In genomic region chr2:35899712-35900111, GRCm38 (mm10) we compare ENCODE assay signal across 21 mouse cellular contexts.
DNase-seq lines count a peak whose midpoint lies in the region; ATAC-seq and TF ChIP-seq lines count a peak whose summit lies in the region.
"Had no signal": no experiment of that assay in that cellular context is flagged by ENCODE, and none has a peak within 500 bp of the region (broad histone marks: within the 10 kb centered on the region; RNA-seq: fewer than 3 reads in every experiment).

No protein-coding gene starts in this region.

- H3K4me3 ChIP-seq in megakaryocyte, embryonic 14.5 days (replicated peaks) = peak overlapping the region; percentile 50
- H3K4me3 ChIP-seq in C2C12 (ENCODE audit: insufficient read depth, poor library complexity, severe bottlenecking) (no peak overlapping the region), myocyte (no peak overlapping the region)
- H3K4me3 ChIP-seq in heart, embryonic 12.5 days = no peak overlapping the region

- no peaks in the 10 kb centered on the region for H3K36me3 ChIP-seq in megakaryocyte, embryonic 14.5 days (replicated peaks; ENCODE audit: low read length)
- no peaks in the 10 kb centered on the region for H3K36me3 ChIP-seq in C2C12 (ENCODE audit: control insufficient read depth, insufficient read depth)
- H3K36me3 ChIP-seq in myocyte (ENCODE audit: control insufficient read depth, insufficient read depth) = no peaks in the 10 kb centered on the region
- H3K36me3 ChIP-seq in heart, embryonic 12.5 days = no peaks in the 10 kb centered on the region
- H3K36me3 ChIP-seq: G1E had no signal

- no peak overlapping the region for H3K27ac ChIP-seq in heart, embryonic 12.5 days (ENCODE audit: poor library complexity, severe bottlenecking)

- no peak for TF ChIP-seq POLR2A in myocyte (IDR thresholded peaks at IDR 0.05; ENCODE audit: insufficient read length, low read depth)

- no peaks in the 10 kb centered on the region for H3K79me2 ChIP-seq in C2C12 (ENCODE audit: control insufficient read depth, insufficient read depth)
- no peaks in the 10 kb centered on the region for H3K79me2 ChIP-seq in myocyte (ENCODE audit: control insufficient read depth, insufficient read depth)

- no peaks in the 10 kb centered on the region for H3K9me3 ChIP-seq in megakaryocyte, embryonic 14.5 days
- H3K9me3 ChIP-seq in heart, embryonic 12.5 days (replicated peaks) = no peaks in the 10 kb centered on the region
- H3K9me3 ChIP-seq: G1E had no signal

- DNase-seq in thymus, postnatal 10 days (ENCODE audit: low spot score in 2 of 2) = no peak
- DNase-seq: adrenal gland, adult 2 months; adrenal gland, adult 8-10 months; adrenal gland, postnatal 10 days; adrenal gland, postnatal 14 days; adrenal gland, postnatal 25 days; adrenal gland, postnatal 36 days; cerebellum, adult 11 months; cerebellum, adult 11-12 months; cerebellum, adult 18-20 months; cerebellum, adult 2 months had no signal

- H3K4me1 ChIP-seq in megakaryocyte, embryonic 14.5 days = peaks cover 80% of the 10 kb centered on the region
- peaks cover 35% of the 10 kb centered on the region for H3K4me1 ChIP-seq in heart, embryonic 12.5 days (replicated peaks)

- no peaks in the 10 kb centered on the region for H3K27me3 ChIP-seq in megakaryocyte, embryonic 14.5 days (replicated peaks)
- no peaks in the 10 kb centered on the region for H3K27me3 ChIP-seq in C2C12 (ENCODE audit: control insufficient read depth, insufficient read depth, insufficient read length)
- H3K27me3 ChIP-seq in myocyte (ENCODE audit: control insufficient read depth, insufficient read depth, insufficient read length) = no peaks in the 10 kb centered on the region
- H3K27me3 ChIP-seq in heart, embryonic 12.5 days (replicated peaks) = no peaks in the 10 kb centered on the region
- H3K27me3 ChIP-seq: CH12.LX, Patski had no signal

- TF ChIP-seq CTCF in C2C12 (IDR thresholded peaks at IDR 0.05; ENCODE audit: control insufficient read depth, insufficient read depth, insufficient read length) = no peak

- no peaks in the 10 kb centered on the region for H3K79me3 ChIP-seq in C2C12 (ENCODE audit: low read depth)

- no peak for ATAC-seq in megakaryocyte, adult 5-6 weeks (ENCODE audit: poor library complexity, severe bottlenecking)
- no peak for ATAC-seq in heart, embryonic 12.5 days (ENCODE audit: insufficient number of reproducible peaks, low FRiP score)
- ATAC-seq: activated CD4-positive, CD25-positive, alpha-beta regulatory T cell, adult 4 months; CD4-positive, CD25-positive, alpha-beta regulatory T cell, adult 4 months; Patski had no signal

- H3ac ChIP-seq in C2C12 (ENCODE audit: control insufficient read depth, insufficient read length, low read depth) (no peak overlapping the region), myocyte (ENCODE audit: control insufficient read depth, insufficient read length) (no peak overlapping the region)

- 95% methylated on average over 3 of the region's 3 CpGs for WGBS in heart, embryonic 12.5 days

- H3K4me2 ChIP-seq in myocyte (ENCODE audit: low read depth) = peak overlapping the region; percentile 59
- no peak overlapping the region for H3K4me2 ChIP-seq in heart, embryonic 12.5 days

- H3K9ac ChIP-seq in heart, embryonic 12.5 days = no peak overlapping the region

TF ChIP-seq in C2C12, 6 proteins besides CTCF, POLR2A, EP300 and RAD21:
- TF ChIP-seq MYOD1 (IDR thresholded peaks at IDR 0.05; ENCODE audit: control insufficient read depth, insufficient read length, low read depth) (peak; percentile 4), USF1 (IDR thresholded peaks at IDR 0.05; ENCODE audit: low read depth) (no peak)
TF ChIP-seq in C2C12: peak in this region for 1.

TF ChIP-seq in myocyte, 11 proteins besides CTCF, POLR2A, EP300 and RAD21:
- TF ChIP-seq TCF3 (IDR thresholded peaks at IDR 0.05; ENCODE audit: insufficient read length, low read depth) (no peak), CEBPB (IDR thresholded peaks at IDR 0.05; ENCODE audit: insufficient read depth, poor library complexity, severe bottlenecking) (no peak), MYOG (IDR thresholded peaks at IDR 0.05; ENCODE audit: control insufficient read depth in 1 of 3, insufficient read depth in 1 of 3, insufficient read length in 2 of 3, low read depth in 2 of 3) (peak; percentile 25 to 86 (median 58)), REST (IDR thresholded peaks at IDR 0.05; ENCODE audit: insufficient read depth, insufficient read length) (no peak), USF1 (IDR thresholded peaks at IDR 0.05; ENCODE audit: low read depth) (no peak), E2F4 (IDR thresholded peaks at IDR 0.05; ENCODE audit: insufficient read depth) (no peak), MAX (IDR thresholded peaks at IDR 0.05; ENCODE audit: low read depth) (no peak), SRF (IDR thresholded peaks at IDR 0.05; ENCODE audit: control insufficient read depth, insufficient read length, low read depth) (no peak), TCF12 (IDR thresholded peaks at IDR 0.05; ENCODE audit: insufficient read depth, poor library complexity, severe bottlenecking) (no peak), MYOD1 (IDR thresholded peaks at IDR 0.05; ENCODE audit: control insufficient read depth in 1 of 3, insufficient read length in 2 of 3, low read depth in 2 of 3) (peak in 2 of 3 experiments; percentile 53 to 79), POLR2AphosphoS2 (IDR thresholded peaks at IDR 0.05; ENCODE audit: insufficient read length, low read depth) (no peak)
